Mouse (Mus musculus) forebrain, embryonic 16.5 days (tissue): ENCODE data around the gene Krt82. TPM values are rescaled to one million over a fixed set of nuclear protein-coding genes. Genes with fewer than 3 reads are reported as not detected.

Experiments
- ATAC-seq: fragments of 200-750 bp; cut with Nextera tagmentation; 2 replicates; pipeline ENCODE4 v1.8.0; 2017; ENCODE audit warnings: mild to moderate bottlenecking, moderate library complexity
- H3K27ac ChIP-seq: fragments of 300-500 bp; sonication (generic); 2 replicates; pipeline ENCODE4 v1.5.1; 2014; ENCODE audit warnings: low read length, control low read depth
- H3K27me3 ChIP-seq: fragments of 300-500 bp; sonication (generic); replicated peaks from 2 replicates; pipeline ENCODE4 v1.6.1; 2014; ENCODE audit warnings: low read length; ENCODE audit not compliant: control insufficient read depth, insufficient read depth
- H3K36me3 ChIP-seq: fragments of 300-500 bp; sonication (generic); 2 replicates; pipeline ENCODE4 v1.6.1; 2014; ENCODE audit not compliant: control insufficient read depth, insufficient read depth
- H3K4me1 ChIP-seq: fragments of 300-500 bp; sonication (generic); replicated peaks from 2 replicates; pipeline ENCODE4 v1.6.1; 2014; ENCODE audit warnings: low read length; ENCODE audit not compliant: control insufficient read depth, insufficient read depth
- H3K4me2 ChIP-seq: fragments of 300-500 bp; sonication (generic); 2 replicates; pipeline ENCODE4 v1.6.1; 2014; ENCODE audit warnings: mild to moderate bottlenecking, low read length, control low read depth
- H3K4me3 ChIP-seq: fragments of 300-500 bp; sonication (generic); replicated peaks from 2 replicates; pipeline ENCODE4 v1.5.1; 2014; ENCODE audit warnings: mild to moderate bottlenecking, low read length, control low read depth
- H3K9ac ChIP-seq: fragments of 300-500 bp; sonication (generic); replicated peaks from 2 replicates; pipeline ENCODE4 v1.6.1; 2014; ENCODE audit warnings: low read depth, low read length, control low read depth
- H3K9me3 ChIP-seq: fragments of 300-500 bp; sonication (generic); 2 replicates; pipeline ENCODE4 v1.6.1; 2016; ENCODE audit warnings: low read length; ENCODE audit not compliant: control insufficient read depth
- WGBS: fragments of 180-500 bp; shearing (Covaris S2); extraction: QIAGEN DNeasy Blood & Tissue Kit; methylation state at CpG from one replicate; pipeline ENCODE4 v1.1.7; 2014; 5-methylcytosine and 5-hydroxymethylcytosine counted together
- polyA plus RNA-seq: library from polyadenylated mRNA; unstranded; fragments of >200 nt; fragmentation: Nextera tagmentation; extraction: Ambion mirVana; gene quantifications from 2 replicates; pipeline ENCODE4 v1.2.1, GENCODE M21; 2015

Krt82 gene
- polyA plus RNA-seq, 1 experiment from 2014 or later, result not detected

DNA sequence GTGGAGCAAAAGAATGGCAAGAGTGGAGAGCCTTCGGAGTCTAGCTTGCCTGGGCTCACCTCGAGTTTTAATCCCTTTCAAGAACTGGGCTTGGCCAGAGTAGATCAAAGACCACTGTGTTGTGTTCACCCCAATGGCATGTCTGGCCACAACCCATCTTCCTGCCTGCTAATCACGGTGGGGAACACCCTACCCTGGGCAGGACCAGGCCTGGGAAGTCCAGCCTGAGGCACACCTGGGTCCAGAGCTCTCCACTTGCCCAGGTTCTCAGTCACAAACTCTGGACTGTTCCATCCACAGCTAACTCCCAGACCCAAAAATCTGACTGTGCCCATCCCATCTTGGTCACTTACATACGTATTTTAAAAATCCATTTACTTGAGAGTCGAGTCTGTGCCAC is 12.4 kb upstream of the Krt82 start, which contains the start of gene Krt90:
Gene Krt90, minus strand, starts transcription at position 101 of the 400 bp plus-strand sequence.
- H3K27ac ChIP-seq, result no peak within 1 kb of the TSS
- no peak within 1 kb of the TSS for H3K9ac ChIP-seq
- WGBS, result 70% methylated on average over 5 of the region's 5 CpGs
- no peaks in the 10 kb centered on the region for H3K36me3 ChIP-seq
- 0 out of 2 replicates have a peak, but pooled peaks cover 2% of the 10 kb centered on the region for H3K4me1 ChIP-seq
- H3K4me3 ChIP-seq, result no peak within 1 kb of the TSS
- no peak for ATAC-seq
- H3K27me3 ChIP-seq, result no peaks in the 10 kb centered on the region
- H3K9me3 ChIP-seq, result no peaks in the 10 kb centered on the region
- H3K4me2 ChIP-seq, result no peak within 1 kb of the TSS

- Histone ChIP-seq H3K27me3 (no peaks in the 10 kb centered on the region), H3K9ac (no peak overlapping the region), H3K4me3 (no peak overlapping the region), H3K27ac (no peak overlapping the region), H3K9me3 (no peaks in the 10 kb centered on the region), H3K36me3 (no peaks in the 10 kb centered on the region), H3K4me1 (0 out of 2 replicates have a peak, but pooled peaks cover 2% of the 10 kb centered on the region), H3K4me2 (no peak overlapping the region)
- no peak for ATAC-seq
- WGBS, result 12% methylated on average over 7 of the region's 7 CpGs
Observed at GRCm38 (mm10) chr15:101558034-101558646, 7.7 kb upstream of the Krt82 start.

DNA sequence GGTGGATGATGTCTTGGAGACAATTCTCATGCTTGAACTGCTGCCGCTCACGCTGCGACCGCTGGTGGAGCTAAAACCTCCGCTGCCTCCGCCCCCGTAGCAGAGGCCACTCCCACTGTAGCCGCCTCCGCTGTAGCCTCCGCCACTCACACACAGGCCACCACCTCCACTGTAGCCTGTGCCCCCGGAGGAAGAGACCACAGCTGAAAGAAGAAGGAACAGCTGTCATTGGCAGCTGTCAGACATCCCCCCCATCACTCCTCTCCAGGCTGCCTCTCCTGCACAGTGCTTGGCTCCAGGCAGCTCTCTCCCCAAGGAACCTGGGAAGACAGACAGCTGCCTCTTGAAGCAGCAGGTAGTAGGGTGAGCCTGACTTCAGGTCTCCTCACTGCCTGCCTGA is 2.7 kb upstream of the Krt82 start:
- H3K9ac ChIP-seq, result no peak overlapping the region
- peak overlapping the region; percentile 35 for H3K4me2 ChIP-seq
- H3K4me3 ChIP-seq, result no peak overlapping the region
- no peaks in the 10 kb centered on the region; the same call in 1 of the 2 replicates for H3K27me3 ChIP-seq
- H3K4me1 ChIP-seq, result 0 out of 2 replicates have a peak, but pooled peaks cover 2% of the 10 kb centered on the region
- peak; percentile 72 for ATAC-seq
- WGBS, result 0% methylated on average over 11 of the region's 11 CpGs
- H3K27ac ChIP-seq, result no peak overlapping the region
- no peaks in the 10 kb centered on the region for H3K36me3 ChIP-seq
- no peaks in the 10 kb centered on the region for H3K9me3 ChIP-seq

DNA sequence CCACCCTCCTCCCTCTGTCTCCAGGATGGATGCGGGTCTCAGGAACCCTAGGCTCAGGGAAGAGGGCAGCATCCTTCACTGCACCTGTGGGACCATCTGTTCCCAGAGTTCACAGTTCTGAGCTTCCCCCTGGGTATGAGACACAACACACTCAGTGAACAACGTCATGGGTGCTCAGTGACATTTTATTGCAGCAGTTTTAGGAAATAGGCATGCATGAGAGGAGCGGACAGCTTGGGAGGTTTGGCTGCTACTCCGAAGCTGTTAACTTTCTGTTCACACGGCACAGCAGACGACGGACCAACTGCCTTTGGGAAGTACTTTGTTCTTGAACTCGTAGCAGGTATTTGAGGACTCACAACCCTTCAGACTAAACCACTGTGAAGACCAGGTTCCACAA is 1.7 kb upstream of the Krt82 start:
- Histone ChIP-seq H3K36me3 (no peaks in the 10 kb centered on the region), H3K9ac (no peak overlapping the region), H3K27ac (no peak overlapping the region), H3K4me1 (no peaks in the 10 kb centered on the region), H3K4me2 (no peak overlapping the region), H3K9me3 (no peaks in the 10 kb centered on the region), H3K27me3 (no peaks in the 10 kb centered on the region; the same call in 1 of the 2 replicates), H3K4me3 (no peak overlapping the region)
- ATAC-seq, result no peak
- WGBS, result 78% methylated on average over 8 of the region's 8 CpGs

DNA sequence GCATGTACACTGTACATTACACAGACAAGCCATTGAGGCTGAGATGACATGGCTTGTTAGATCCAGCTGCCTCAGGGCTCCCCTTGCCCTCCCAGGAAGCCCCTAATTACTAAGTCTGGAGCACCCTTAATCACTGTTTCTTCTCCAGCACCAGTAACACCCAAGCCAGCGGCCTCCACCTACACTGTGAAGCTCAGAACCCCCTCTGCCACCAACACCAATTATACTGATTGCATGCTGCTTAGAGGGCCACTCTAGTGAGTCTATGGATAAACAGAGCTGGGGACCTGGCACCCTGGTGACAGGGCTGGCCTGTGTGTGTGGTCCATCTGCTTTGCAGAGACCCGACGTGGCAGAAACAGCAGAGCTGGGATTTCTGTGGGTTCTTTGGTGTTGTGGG is 6.0 kb downstream of the Krt82 start:
- no peak for ATAC-seq
- 52% methylated on average over 3 of the region's 3 CpGs for WGBS

GRCm38 (mm10) chr15:101542543-101542942 is 7.9 kb downstream of the Krt82 start:
- Histone ChIP-seq H3K9me3 (no peaks in the 10 kb centered on the region), H3K27ac (no peak overlapping the region), H3K4me3 (no peak overlapping the region)

More for the DNA sequence above, 6.0 kb downstream of the Krt82 start:
- H3K27me3 ChIP-seq, result no peaks in the 10 kb centered on the region
- H3K4me2 ChIP-seq, result no peak overlapping the region
- no peaks in the 10 kb centered on the region for H3K4me1 ChIP-seq
- no peak overlapping the region for H3K9ac ChIP-seq
- H3K4me3 ChIP-seq, result no peak overlapping the region
- no peak overlapping the region for H3K27ac ChIP-seq
- no peaks in the 10 kb centered on the region for H3K9me3 ChIP-seq
- no peaks in the 10 kb centered on the region for H3K36me3 ChIP-seq

DNA sequence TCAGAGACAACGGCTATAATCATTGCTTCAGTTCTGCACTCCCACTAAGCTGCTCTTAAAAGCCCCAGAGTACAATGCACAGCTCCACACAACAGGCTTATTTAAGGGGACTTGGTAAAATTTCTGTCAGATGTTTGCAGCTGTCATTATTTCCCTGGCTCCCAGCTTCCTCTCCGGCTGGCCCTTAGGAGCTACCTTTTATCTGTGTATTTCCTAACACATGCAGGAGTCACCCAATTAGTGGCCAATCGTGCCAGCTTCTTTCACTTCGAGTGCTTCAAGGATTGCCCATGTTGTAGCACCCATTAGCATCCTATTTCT is 11.9 kb downstream of the Krt82 start:
- Histone ChIP-seq H3K4me3 (no peak overlapping the region), H3K4me2 (no peak overlapping the region), H3K36me3 (no peaks in the 10 kb centered on the region), H3K9me3 (no peaks in the 10 kb centered on the region), H3K27me3 (no peaks in the 10 kb centered on the region), H3K27ac (no peak overlapping the region), H3K4me1 (no peaks in the 10 kb centered on the region), H3K9ac (no peak overlapping the region)
- 42% methylated on average over 4 of the region's 4 CpGs for WGBS
- no peak for ATAC-seq

More at GRCm38 (mm10) chr15:101542543-101542942, 7.9 kb downstream of the Krt82 start:
- H3K36me3 ChIP-seq, result no peaks in the 10 kb centered on the region
- H3K4me2 ChIP-seq, result no peak overlapping the region
- no peaks in the 10 kb centered on the region for H3K27me3 ChIP-seq
- 53% methylated on average over 9 of the region's 9 CpGs for WGBS
- no peaks in the 10 kb centered on the region for H3K4me1 ChIP-seq
- ATAC-seq, result no peak
- no peak overlapping the region for H3K9ac ChIP-seq

DNA sequence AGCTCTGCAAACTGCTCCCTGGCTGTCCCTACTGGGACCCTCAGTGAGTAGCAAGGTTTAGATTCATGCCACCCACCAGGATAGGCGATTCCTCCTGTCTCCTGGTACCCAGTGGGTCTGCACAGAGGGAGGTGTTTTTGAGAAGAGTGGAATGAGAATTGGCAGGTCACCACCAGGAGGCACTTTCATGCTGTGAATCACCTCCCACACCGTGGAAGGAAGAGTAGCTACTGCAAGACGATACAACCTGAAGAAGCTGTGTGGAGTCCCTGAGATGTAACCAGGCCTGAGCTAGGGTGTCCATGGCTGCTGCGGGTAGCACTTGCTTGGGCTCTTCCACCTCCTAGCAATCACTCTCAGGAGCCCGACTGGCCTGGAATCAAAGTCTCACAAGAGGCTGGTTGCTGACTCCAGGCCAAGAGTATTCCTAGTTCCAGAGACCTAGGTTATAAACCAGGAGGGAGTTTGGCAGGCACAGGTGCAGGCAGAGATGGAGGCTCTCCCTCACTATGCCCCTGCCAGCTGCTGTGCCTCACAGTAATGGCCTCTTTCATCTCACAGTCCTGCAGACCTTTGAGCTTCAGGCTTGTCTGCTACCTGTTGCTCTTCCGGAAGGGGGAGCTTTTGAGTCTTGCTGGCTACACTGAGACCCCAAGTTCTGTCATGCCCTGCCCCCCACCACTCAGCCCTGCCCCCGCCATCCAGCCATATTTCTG is 12.4 kb downstream of the Krt82 start:
- Histone ChIP-seq H3K27me3 (no peaks in the 10 kb centered on the region), H3K4me2 (no peak overlapping the region), H3K4me1 (no peaks in the 10 kb centered on the region), H3K4me3 (no peak overlapping the region), H3K9me3 (no peaks in the 10 kb centered on the region), H3K36me3 (no peaks in the 10 kb centered on the region), H3K27ac (no peak overlapping the region), H3K9ac (no peak overlapping the region)
- ATAC-seq, result no peak
- 41% methylated on average over 7 of the region's 7 CpGs for WGBS

DNA sequence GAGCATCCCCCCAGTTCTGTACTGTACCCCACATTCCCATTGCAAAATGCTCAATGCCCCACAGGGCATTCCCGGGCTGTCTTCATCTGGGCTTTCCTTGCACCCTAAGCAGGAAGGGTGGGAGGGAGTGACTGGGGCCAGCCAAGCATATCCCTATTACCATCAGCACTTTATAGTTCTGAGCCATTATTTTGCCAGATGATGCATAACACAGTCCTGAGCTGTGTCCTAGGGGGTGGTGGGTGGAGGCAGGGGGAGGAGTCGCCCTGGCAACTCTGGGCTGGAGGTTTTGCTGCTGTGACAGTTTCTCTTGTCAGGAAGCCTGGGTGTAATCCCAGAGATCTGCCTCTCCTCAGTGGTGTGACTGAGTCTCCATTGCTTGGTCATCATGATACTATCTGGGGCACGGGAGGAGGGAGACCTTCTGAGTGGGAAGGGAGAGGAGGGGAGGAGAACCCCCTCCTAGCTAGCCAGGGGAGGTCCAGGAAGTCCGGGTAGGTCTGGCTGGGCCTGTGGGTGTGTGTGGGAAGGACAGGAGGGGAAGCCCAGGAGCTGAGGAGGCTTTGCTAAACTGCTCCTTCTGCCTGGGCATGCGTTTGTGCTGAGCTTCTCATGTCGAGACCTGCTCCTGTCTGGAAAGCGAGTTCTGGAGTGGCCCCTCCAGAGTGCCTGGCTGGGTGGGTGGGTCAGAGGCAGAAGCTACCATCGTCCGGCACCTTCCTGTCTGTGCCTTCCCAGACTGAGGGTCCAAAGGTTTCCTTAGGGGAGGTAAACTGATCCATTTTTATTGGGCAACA is 14.2 kb downstream of the Krt82 start:
- H3K4me3 ChIP-seq, result no peak overlapping the region
- H3K4me2 ChIP-seq, result no peak overlapping the region
- H3K27me3 ChIP-seq, result no peaks in the 10 kb centered on the region
- no peak overlapping the region for H3K9ac ChIP-seq
- H3K36me3 ChIP-seq, result no peaks in the 10 kb centered on the region
- H3K27ac ChIP-seq, result no peak overlapping the region
- no peak for ATAC-seq
- WGBS, result 75% methylated on average over 9 of the region's 9 CpGs
- H3K4me1 ChIP-seq, result no peaks in the 10 kb centered on the region
- no peaks in the 10 kb centered on the region for H3K9me3 ChIP-seq
